Mouse (Mus musculus) embryonic stem cell, embryonic (primary cell): ENCODE data around the gene Dact2.

Experiments
- CTCF ChIA-PET, 4 experiments: fragments of 300-600 bp in 2 of 4; fragments of 350-600 bp in 2 of 4; sonication (Branson Sonifier 250); formaldehyde crosslinking; loops; one replicate each; lab custom pipeline; 2022; ENCODE audit warnings: inconsistent platforms in 2 of 4; lab: Charles Lee
- POLR2A ChIA-PET, 4 experiments: fragments of 300-600 bp in 2 of 4; fragments of 350-600 bp in 2 of 4; sonication (Branson Sonifier 250); formaldehyde crosslinking; loops; one replicate each; lab custom pipeline; 2022; ENCODE audit warnings: antibody characterized with exemption in 4 of 4, inconsistent platforms in 1 of 4; lab: Charles Lee

Dact2 gene

GRCm38 (mm10) chr17:14187096-14187495, 17.0 kb downstream of the Dact2 start:
- ChIA-PET POLR2A (interaction anchor here in 2 of 4 experiments (1.0 to 4.8 kb wide), 5 partner anchors 8 to 17 kb away, joined by 3 to 28 read pairs (median 3); partner anchors contain the start of gene Dact2 (in 1 of the 2)), CTCF (interaction anchor here in 1 of 4 experiments (0.7 to 1.0 kb wide), 2 partner anchors 20 to 50 kb away, joined by 3 to 4 read pairs; no protein-coding TSS in a partner anchor)

- ChIA-PET POLR2A (interaction anchor here in 2 of 4 experiments (0.6 to 4.8 kb wide), 3 partner anchors 13 to 18 kb away, joined by 3 to 28 read pairs (median 9); partner anchors contain the start of gene Dact2 (in 1 of the 2)), CTCF (interaction anchor here in 2 of 4 experiments (0.7 to 1.6 kb wide), 2 partner anchors 10 to 21 kb away, joined by 3 to 4 read pairs; no protein-coding TSS in a partner anchor)
Observed at GRCm38 (mm10) chr17:14186176-14186575, 17.9 kb downstream of the Dact2 start.

GRCm38 (mm10) chr17:14184192-14184814, 19.8 kb downstream of the Dact2 start:
- ChIA-PET POLR2A (interaction anchor here in 2 of 4 experiments (0.7 to 4.8 kb wide), 5 partner anchors 9 to 19 kb away, joined by 3 to 28 read pairs (median 4); partner anchors contain the start of gene Dact2 (in 1 of the 2)), CTCF (interaction anchor here in 2 of 4 experiments (0.6 to 1.6 kb wide), 3 partner anchors 8 to 332 kb away, joined by 3 to 8 read pairs (median 3); no protein-coding TSS in a partner anchor)

GRCm38 (mm10) chr17:14183717-14184116, 20.4 kb downstream of the Dact2 start:
- CTCF ChIA-PET, result interaction anchor here in 1 of 4 experiments (0.7 kb wide), 1 partner anchor 18 kb away, joined by 3 read pairs; no protein-coding TSS in a partner anchor
- POLR2A ChIA-PET, result interaction anchor here in 1 of 4 experiments (1.1 to 3.0 kb wide), 3 partner anchors 9 to 20 kb away, joined by 3 to 9 read pairs (median 4); partner anchors contain the start of gene Dact2

GRCm38 (mm10) chr17:14182860-14183259, 21.2 kb downstream of the Dact2 start:
- CTCF ChIA-PET, result no interaction called here
- POLR2A ChIA-PET, result interaction anchor here in 2 of 4 experiments (0.6 to 1.4 kb wide), 5 partner anchors 9 to 20 kb away, joined by 3 to 4 read pairs (median 3); no protein-coding TSS in a partner anchor

GRCm38 (mm10) chr17:14178911-14179310, 25.2 kb downstream of the Dact2 start:
- CTCF ChIA-PET, result no interaction called here
- POLR2A ChIA-PET, result interaction anchor here in 2 of 4 experiments (1.2 to 2.7 kb wide), 3 partner anchors 9 to 25 kb away, joined by 3 to 9 read pairs (median 3); partner anchors contain the start of gene Dact2 (in 1 of the 2)

- ChIA-PET CTCF (no interaction called here), POLR2A (interaction anchor here in 2 of 4 experiments (1.2 to 2.7 kb wide), 3 partner anchors 9 to 25 kb away, joined by 3 to 9 read pairs (median 3); partner anchors contain the start of gene Dact2 (in 1 of the 2))
Observed at GRCm38 (mm10) chr17:14178475-14178874, 25.6 kb downstream of the Dact2 start.

GRCm38 (mm10) chr17:14178049-14178448, 26.1 kb downstream of the Dact2 start:
- POLR2A ChIA-PET, result interaction anchor here in 2 of 4 experiments (1.2 to 2.7 kb wide), 4 partner anchors 10 to 25 kb away, joined by 3 to 11 read pairs (median 6); partner anchors contain the start of gene Dact2 (in 2 of the 2)
- CTCF ChIA-PET, result no interaction called here

- POLR2A ChIA-PET, result interaction anchor here in 2 of 4 experiments (0.7 to 2.7 kb wide), 6 partner anchors 9 to 521 kb away, joined by 3 to 11 read pairs (median 4); partner anchors contain the start of gene Dact2 (in 2 of the 2)
- CTCF ChIA-PET, result interaction anchor here in 1 of 4 experiments (0.7 kb wide), 1 partner anchor 12 kb away, joined by 3 read pairs; no protein-coding TSS in a partner anchor
Observed at GRCm38 (mm10) chr17:14177018-14177417, 27.1 kb downstream of the Dact2 start.

- CTCF ChIA-PET, result interaction anchor here in 1 of 4 experiments (0.9 kb wide), 1 partner anchor 10 kb away, joined by 3 read pairs; no protein-coding TSS in a partner anchor
- POLR2A ChIA-PET, result interaction anchor here in 2 of 4 experiments (0.8 to 1.4 kb wide), 3 partner anchors 21 to 28 kb away, joined by 3 to 4 read pairs (median 4); partner anchors contain the start of gene Dact2 (in 1 of the 2)
Observed at GRCm38 (mm10) chr17:14175704-14176103, 28.4 kb downstream of the Dact2 start.

GRCm38 (mm10) chr17:14175019-14175418, 29.1 kb downstream of the Dact2 start:
- CTCF ChIA-PET, result no interaction called here
- POLR2A ChIA-PET, result interaction anchor here in 2 of 4 experiments (0.8 to 2.6 kb wide), 4 partner anchors 22 to 29 kb away, joined by 3 to 9 read pairs (median 4); partner anchors contain the start of gene Dact2 (in 1 of the 2)

GRCm38 (mm10) chr17:14174401-14174800, 29.7 kb downstream of the Dact2 start:
- CTCF ChIA-PET, result interaction anchor here in 1 of 4 experiments (1.0 kb wide), 1 partner anchor 29 kb away, joined by 3 read pairs; no protein-coding TSS in a partner anchor
- POLR2A ChIA-PET, result interaction anchor here in 2 of 4 experiments (1.6 to 2.6 kb wide), 2 partner anchors 25 to 29 kb away, joined by 8 to 9 read pairs; partner anchors contain the start of gene Dact2 (in 1 of the 2)

- CTCF ChIA-PET, result interaction anchor here in 2 of 4 experiments (1.0 to 1.4 kb wide), 4 partner anchors 30 to 37 kb away, joined by 3 to 5 read pairs (median 3); partner anchors contain the start of gene Dact2 (in 1 of the 2)
- POLR2A ChIA-PET, result interaction anchor here (0.6 to 2.6 kb wide), 12 partner anchors 9 to 1257 kb away, joined by 3 to 9 read pairs (median 4); partner anchors contain the start of gene Dact2 (in 3 of the 4)
Observed at GRCm38 (mm10) chr17:14173459-14173858, 30.6 kb downstream of the Dact2 start.

- CTCF ChIA-PET, result interaction anchor here in 2 of 4 experiments (1.0 to 1.4 kb wide), 3 partner anchors 31 to 37 kb away, joined by 3 to 5 read pairs (median 3); partner anchors contain the start of gene Dact2 (in 1 of the 2)
- POLR2A ChIA-PET, result interaction anchor here in 3 of 4 experiments (1.0 to 2.6 kb wide), 10 partner anchors 8 to 33 kb away, joined by 3 to 9 read pairs (median 4); partner anchors contain the start of gene Dact2 (in 3 of the 3)
Observed at GRCm38 (mm10) chr17:14172731-14173130, 31.4 kb downstream of the Dact2 start.

GRCm38 (mm10) chr17:14172184-14172583, 31.9 kb downstream of the Dact2 start:
- ChIA-PET CTCF (no interaction called here), POLR2A (interaction anchor here in 3 of 4 experiments (1.3 to 3.3 kb wide), 7 partner anchors 8 to 32 kb away, joined by 3 to 12 read pairs (median 5); partner anchors contain the start of gene Dact2 (in 2 of the 3))

- CTCF ChIA-PET, result no interaction called here
- POLR2A ChIA-PET, result interaction anchor here in 3 of 4 experiments (1.2 to 10.6 kb wide), 10 partner anchors 8 to 32 kb away, joined by 3 to 132 read pairs (median 4); partner anchors contain the start of gene Dact2 (in 2 of the 3)
Observed at GRCm38 (mm10) chr17:14170961-14171479, 33.1 kb downstream of the Dact2 start.

- CTCF ChIA-PET, result no interaction called here
- POLR2A ChIA-PET, result interaction anchor here (0.6 to 10.6 kb wide), 5 partner anchors 24 to 433 kb away, joined by 3 to 132 read pairs (median 10); partner anchors contain the start of gene Dact2 (in 2 of the 4)
Observed at GRCm38 (mm10) chr17:14169431-14169830, 34.7 kb downstream of the Dact2 start.
